Mouse (Mus musculus): ENCODE results near the gene Gspt1. TPM values are rescaled to one million over a fixed set of nuclear protein-coding genes. Genes with fewer than 3 reads are reported as not detected.

Gene Gspt1
- polyA plus RNA-seq, 1 experiment from 2014 or later = 50.5 TPM

- Histone ChIP-seq H3K4me1 (ENCODE audit: control insufficient read depth, insufficient read depth, low read length) (no peaks in the 10 kb centered on the region), H3K9ac (ENCODE audit: low read length) (no peak overlapping the region), H3K36me3 (ENCODE audit: control insufficient read depth, insufficient read depth, low read length) (peaks cover 27% of the 10 kb centered on the region), H3K27ac (ENCODE audit: low read length) (no peak overlapping the region), H3K9me3 (replicated peaks; ENCODE audit: control insufficient read depth, low read length) (no peaks in the 10 kb centered on the region), H3K4me2 (ENCODE audit: low read depth, low read length) (no peak overlapping the region), H3K27me3 (ENCODE audit: control insufficient read depth, insufficient read depth, low read length) (no peaks in the 10 kb centered on the region), H3K4me3 (replicated peaks; ENCODE audit: low read length) (no peak overlapping the region)
- no peak for ATAC-seq (ENCODE audit: insufficient read depth, low FRiP score)
- WGBS = 85% methylated on average over 4 of the region's 4 CpGs
Measured at GRCm38 (mm10) chr16:11197052-11197451, 57.1 kb downstream of the Gspt1 start.

- Histone ChIP-seq H3K27ac (ENCODE audit: low read length) (no peak overlapping the region), H3K27me3 (ENCODE audit: control insufficient read depth, insufficient read depth, low read length) (no peaks in the 10 kb centered on the region), H3K4me2 (ENCODE audit: low read depth, low read length) (no peak overlapping the region), H3K9ac (ENCODE audit: low read length) (no peak overlapping the region), H3K4me1 (ENCODE audit: control insufficient read depth, insufficient read depth, low read length) (no peaks in the 10 kb centered on the region), H3K36me3 (ENCODE audit: control insufficient read depth, insufficient read depth, low read length) (peaks cover 27% of the 10 kb centered on the region), H3K9me3 (replicated peaks; ENCODE audit: control insufficient read depth, low read length) (no peaks in the 10 kb centered on the region), H3K4me3 (replicated peaks; ENCODE audit: low read length) (no peak overlapping the region)
- ATAC-seq (ENCODE audit: insufficient read depth, low FRiP score) = no peak
- WGBS = 94% methylated on average over 2 of the region's 2 CpGs
Measured at GRCm38 (mm10) chr16:11193231-11193630, 60.9 kb downstream of the Gspt1 start.

GRCm38 (mm10) chr16:11190150-11190549 lies 64.0 kb downstream of the Gspt1 start:
- Histone ChIP-seq H3K36me3 (ENCODE audit: control insufficient read depth, insufficient read depth, low read length) (peaks cover 14% of the 10 kb centered on the region), H3K27me3 (ENCODE audit: control insufficient read depth, insufficient read depth, low read length) (no peaks in the 10 kb centered on the region), H3K4me1 (ENCODE audit: control insufficient read depth, insufficient read depth, low read length) (no peaks in the 10 kb centered on the region), H3K4me2 (ENCODE audit: low read depth, low read length) (no peak overlapping the region), H3K4me3 (replicated peaks; ENCODE audit: low read length) (no peak overlapping the region), H3K9ac (ENCODE audit: low read length) (no peak overlapping the region), H3K27ac (ENCODE audit: low read length) (no peak overlapping the region), H3K9me3 (replicated peaks; ENCODE audit: control insufficient read depth, low read length) (no peaks in the 10 kb centered on the region)
- no peak for ATAC-seq (ENCODE audit: insufficient read depth, low FRiP score)
- WGBS = 83% methylated on average over 7 of the region's 7 CpGs

- no peaks in the 10 kb centered on the region for H3K27me3 ChIP-seq (ENCODE audit: control insufficient read depth, insufficient read depth, low read length)
- peaks cover 20% of the 10 kb centered on the region for H3K4me1 ChIP-seq (ENCODE audit: control insufficient read depth, insufficient read depth, low read length)
- H3K4me2 ChIP-seq (ENCODE audit: low read depth, low read length) = no peak overlapping the region
- H3K36me3 ChIP-seq (ENCODE audit: control insufficient read depth, insufficient read depth, low read length) = no peaks in the 10 kb centered on the region
- WGBS = 61% methylated on average over 2 of the region's 2 CpGs
- no peak for ATAC-seq (ENCODE audit: insufficient read depth, low FRiP score)
- no peak overlapping the region for H3K27ac ChIP-seq (ENCODE audit: low read length)
- no peak overlapping the region for H3K9ac ChIP-seq (ENCODE audit: low read length)
- H3K9me3 ChIP-seq (replicated peaks; ENCODE audit: control insufficient read depth, low read length) = peaks cover 3% of the 10 kb centered on the region; the same call in 1 of the 2 replicates
- H3K4me3 ChIP-seq (replicated peaks; ENCODE audit: low read length) = no peak overlapping the region
Measured at GRCm38 (mm10) chr16:11177404-11177803, 76.7 kb downstream of the Gspt1 start.

GRCm38 (mm10) chr16:11176884-11177244 lies 77.3 kb downstream of the Gspt1 start:
- 1% methylated on average over 4 of the region's 4 CpGs for WGBS
- Histone ChIP-seq H3K4me2 (ENCODE audit: low read depth, low read length) (peak overlapping the region; percentile 86), H3K4me1 (ENCODE audit: control insufficient read depth, insufficient read depth, low read length) (peaks cover 20% of the 10 kb centered on the region), H3K9ac (ENCODE audit: low read length) (peak overlapping the region; percentile 96), H3K27ac (ENCODE audit: low read length) (peak overlapping the region; percentile 94), H3K9me3 (replicated peaks; ENCODE audit: control insufficient read depth, low read length) (peaks cover 3% of the 10 kb centered on the region; the same call in 1 of the 2 replicates), H3K36me3 (ENCODE audit: control insufficient read depth, insufficient read depth, low read length) (no peaks in the 10 kb centered on the region), H3K4me3 (replicated peaks; ENCODE audit: low read length) (peak overlapping the region; percentile 96), H3K27me3 (ENCODE audit: control insufficient read depth, insufficient read depth, low read length) (no peaks in the 10 kb centered on the region)
- no peak for ATAC-seq (ENCODE audit: insufficient read depth, low FRiP score)

DNA sequence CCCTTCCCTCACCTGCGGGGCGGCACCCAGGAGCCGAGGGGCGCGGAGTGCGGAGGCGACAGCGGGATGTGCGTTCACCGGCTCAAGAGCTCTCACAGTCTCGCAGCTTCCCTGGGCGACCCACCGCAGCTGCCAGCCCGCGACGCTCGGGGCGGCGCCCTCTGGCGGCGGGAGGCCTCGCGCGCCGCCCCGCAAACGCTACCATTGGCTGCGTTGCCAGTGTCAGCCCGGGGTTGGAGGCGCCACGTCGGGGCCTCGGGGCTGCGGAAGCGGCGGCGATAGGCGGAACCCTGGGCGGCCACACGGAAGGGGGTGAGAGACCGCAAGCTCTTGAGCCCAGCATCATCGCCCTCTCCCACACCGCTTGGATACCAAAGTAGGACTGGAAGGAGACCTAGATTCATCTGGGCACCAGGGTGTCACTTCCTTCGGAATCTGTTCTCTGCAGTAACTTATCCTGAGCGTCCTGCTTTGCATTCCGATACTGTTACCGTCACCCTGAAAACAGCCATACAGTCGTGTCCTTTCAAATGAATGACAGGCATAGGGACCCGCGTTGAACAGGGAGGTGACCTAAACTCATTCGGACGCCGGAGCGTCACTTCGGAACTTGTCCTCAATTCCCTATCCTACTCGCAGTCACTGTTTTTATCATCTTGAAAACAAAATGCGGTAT lies 77.8 kb downstream of the Gspt1 start, which contains the start of gene Zc3h7a:
Zc3h7a (minus strand) TSS at position 186 of the 676 bp plus-strand sequence.
- ATAC-seq (ENCODE audit: insufficient read depth, low FRiP score) = peak; percentile 96
- Histone ChIP-seq H3K36me3 (ENCODE audit: control insufficient read depth, insufficient read depth, low read length) (no peaks in the 10 kb centered on the region), H3K4me1 (ENCODE audit: control insufficient read depth, insufficient read depth, low read length) (peaks cover 20% of the 10 kb centered on the region), H3K9me3 (replicated peaks; ENCODE audit: control insufficient read depth, low read length) (peaks cover 3% of the 10 kb centered on the region; the same call in 1 of the 2 replicates), H3K27ac (ENCODE audit: low read length) (peak within 1 kb of the TSS; percentile 94), H3K4me3 (replicated peaks; ENCODE audit: low read length) (peak within 1 kb of the TSS; percentile 96), H3K4me2 (ENCODE audit: low read depth, low read length) (peak within 1 kb of the TSS; percentile 86), H3K27me3 (ENCODE audit: control insufficient read depth, insufficient read depth, low read length) (no peaks in the 10 kb centered on the region), H3K9ac (ENCODE audit: low read length) (peak within 1 kb of the TSS; percentile 96)
- WGBS = under 1% methylated on average over 57 of the region's 57 CpGs

GRCm38 (mm10) chr16:11175489-11176207 lies 78.5 kb downstream of the Gspt1 start:
- Histone ChIP-seq H3K27me3 (ENCODE audit: control insufficient read depth, insufficient read depth, low read length) (no peaks in the 10 kb centered on the region), H3K9me3 (replicated peaks; ENCODE audit: control insufficient read depth, low read length) (peaks cover 3% of the 10 kb centered on the region; the same call in 1 of the 2 replicates), H3K9ac (ENCODE audit: low read length) (peak overlapping the region; percentile 96), H3K4me1 (ENCODE audit: control insufficient read depth, insufficient read depth, low read length) (peaks cover 20% of the 10 kb centered on the region), H3K36me3 (ENCODE audit: control insufficient read depth, insufficient read depth, low read length) (no peaks in the 10 kb centered on the region), H3K4me3 (replicated peaks; ENCODE audit: low read length) (peak overlapping the region; percentile 96), H3K27ac (ENCODE audit: low read length) (peak overlapping the region; percentile 94), H3K4me2 (ENCODE audit: low read depth, low read length) (peak overlapping the region; percentile 86)
- ATAC-seq (ENCODE audit: insufficient read depth, low FRiP score) = peak; percentile 76
- under 1% methylated on average over 72 of the region's 72 CpGs for WGBS

DNA sequence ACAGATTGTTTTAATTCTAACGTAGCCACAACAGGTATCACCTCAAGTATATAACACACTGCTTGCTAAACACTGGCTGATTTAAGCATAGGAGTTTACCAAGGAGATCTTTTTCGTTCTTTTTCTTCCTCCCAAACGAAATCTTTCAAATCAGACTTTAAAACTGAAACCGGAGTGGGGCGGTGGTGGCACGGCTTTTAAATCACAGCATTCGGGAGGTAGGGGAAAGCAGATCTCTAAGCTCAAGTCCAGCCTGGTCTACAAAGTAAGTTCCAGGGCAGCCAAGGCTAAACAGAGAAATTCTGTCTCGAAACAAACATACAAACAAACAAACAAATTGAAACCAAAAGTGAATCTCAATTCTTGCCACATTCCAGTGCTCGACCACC lies 79.0 kb downstream of the Gspt1 start:
- peak overlapping the region; percentile 86 for H3K4me2 ChIP-seq (ENCODE audit: low read depth, low read length)
- H3K4me3 ChIP-seq (replicated peaks; ENCODE audit: low read length) = peak overlapping the region; percentile 96
- H3K9me3 ChIP-seq (replicated peaks; ENCODE audit: control insufficient read depth, low read length) = peaks cover 3% of the 10 kb centered on the region; the same call in 1 of the 2 replicates
- ATAC-seq (ENCODE audit: insufficient read depth, low FRiP score) = no peak
- no peaks in the 10 kb centered on the region for H3K36me3 ChIP-seq (ENCODE audit: control insufficient read depth, insufficient read depth, low read length)
- H3K4me1 ChIP-seq (ENCODE audit: control insufficient read depth, insufficient read depth, low read length) = peaks cover 20% of the 10 kb centered on the region
- 7% methylated on average over 9 of the region's 9 CpGs for WGBS
- no peaks in the 10 kb centered on the region for H3K27me3 ChIP-seq (ENCODE audit: control insufficient read depth, insufficient read depth, low read length)
- H3K27ac ChIP-seq (ENCODE audit: low read length) = peak overlapping the region; percentile 94
- peak overlapping the region; percentile 96 for H3K9ac ChIP-seq (ENCODE audit: low read length)

- H3K36me3 ChIP-seq (ENCODE audit: control insufficient read depth, insufficient read depth, low read length) = no peaks in the 10 kb centered on the region
- peaks cover 20% of the 10 kb centered on the region for H3K4me1 ChIP-seq (ENCODE audit: control insufficient read depth, insufficient read depth, low read length)
- H3K27ac ChIP-seq (ENCODE audit: low read length) = peak overlapping the region; percentile 94
- H3K4me2 ChIP-seq (ENCODE audit: low read depth, low read length) = peak overlapping the region; percentile 86
- H3K9me3 ChIP-seq (replicated peaks; ENCODE audit: control insufficient read depth, low read length) = peaks cover 3% of the 10 kb centered on the region; the same call in 1 of the 2 replicates
- 10% methylated on average over 10 of the region's 10 CpGs for WGBS
- peak overlapping the region; percentile 96 for H3K9ac ChIP-seq (ENCODE audit: low read length)
- no peak for ATAC-seq (ENCODE audit: insufficient read depth, low FRiP score)
- H3K27me3 ChIP-seq (ENCODE audit: control insufficient read depth, insufficient read depth, low read length) = no peaks in the 10 kb centered on the region
- peak overlapping the region; percentile 96 for H3K4me3 ChIP-seq (replicated peaks; ENCODE audit: low read length)
Measured at GRCm38 (mm10) chr16:11174671-11175081, 79.4 kb downstream of the Gspt1 start.
